Mouse (Mus musculus): ENCODE results near the gene Olfr57.
"Not testable (repeated sequence)": the region's sequence is repeated elsewhere in the genome, so short reads cannot be mapped to it uniquely, and the experiment has no call there.

Gene Olfr57

GRCm38 (mm10) chr10:79028441-79028840, at the start of gene Olfr57:
Gene Olfr57 (plus strand): TSS chr10:79028741.
- no peak for DNase-seq (ENCODE audit: low read depth)

GRCm38 (mm10) chr10:78980750-78981149, 47.8 kb upstream of the Olfr57 start, which contains the start of gene Olfr1352:
Gene Olfr1352 (plus strand): TSS chr10:78981050.
- no peak for DNase-seq (ENCODE audit: low read depth)

GRCm38 (mm10) chr10:79012172-79012571, 16.4 kb upstream of the Olfr57 start, which contains the start of gene Olfr1351:
Gene Olfr1351 (plus strand): TSS chr10:79012472.
- DNase-seq (ENCODE audit: low read depth), result no peak

DNA sequence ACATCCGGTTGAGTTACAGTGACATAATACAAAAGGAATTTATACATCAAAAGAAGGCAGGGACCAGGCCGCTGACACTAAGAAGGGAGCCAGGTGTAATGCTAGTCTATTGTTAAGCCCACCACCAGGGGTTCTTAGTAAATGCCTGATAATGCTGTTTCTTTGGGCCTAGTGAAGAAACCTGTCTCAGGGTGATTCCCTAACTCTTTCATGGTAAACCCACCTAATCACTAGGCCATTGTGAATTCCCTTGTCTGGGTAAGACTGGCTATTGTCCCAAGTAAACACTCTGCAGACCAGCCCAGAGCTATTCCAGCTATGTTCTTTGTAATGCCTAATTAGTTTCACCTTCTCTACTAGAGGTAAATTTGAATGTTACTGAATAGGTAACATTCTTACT, 13.9 kb downstream of the Olfr57 start:
- not testable (repeated sequence) for DNase-seq (ENCODE audit: low read depth)

DNA sequence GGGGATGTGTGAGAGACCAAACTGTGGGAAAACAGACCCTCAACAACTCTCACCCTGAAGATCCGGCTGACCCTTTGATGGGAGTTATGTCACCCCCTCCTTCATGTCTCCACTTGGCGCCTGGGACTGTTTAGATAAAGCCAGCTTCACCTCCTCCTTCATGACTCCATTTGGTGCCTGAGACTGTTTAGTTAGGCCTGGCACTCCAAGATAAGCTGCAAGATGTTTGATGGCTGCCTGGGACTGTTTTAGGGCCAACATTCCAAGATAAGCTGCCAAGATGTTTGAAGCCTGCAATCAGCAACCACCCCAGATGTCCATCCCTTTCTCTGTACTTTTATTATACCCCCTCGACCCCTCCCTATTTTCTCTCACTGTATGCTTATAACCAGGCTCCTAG, 28.8 kb downstream of the Olfr57 start:
- DNase-seq (ENCODE audit: low read depth), result not testable (repeated sequence)
